Mouse (Mus musculus): Measurements from ENCODE around the gene Slc39a1.

DNA sequence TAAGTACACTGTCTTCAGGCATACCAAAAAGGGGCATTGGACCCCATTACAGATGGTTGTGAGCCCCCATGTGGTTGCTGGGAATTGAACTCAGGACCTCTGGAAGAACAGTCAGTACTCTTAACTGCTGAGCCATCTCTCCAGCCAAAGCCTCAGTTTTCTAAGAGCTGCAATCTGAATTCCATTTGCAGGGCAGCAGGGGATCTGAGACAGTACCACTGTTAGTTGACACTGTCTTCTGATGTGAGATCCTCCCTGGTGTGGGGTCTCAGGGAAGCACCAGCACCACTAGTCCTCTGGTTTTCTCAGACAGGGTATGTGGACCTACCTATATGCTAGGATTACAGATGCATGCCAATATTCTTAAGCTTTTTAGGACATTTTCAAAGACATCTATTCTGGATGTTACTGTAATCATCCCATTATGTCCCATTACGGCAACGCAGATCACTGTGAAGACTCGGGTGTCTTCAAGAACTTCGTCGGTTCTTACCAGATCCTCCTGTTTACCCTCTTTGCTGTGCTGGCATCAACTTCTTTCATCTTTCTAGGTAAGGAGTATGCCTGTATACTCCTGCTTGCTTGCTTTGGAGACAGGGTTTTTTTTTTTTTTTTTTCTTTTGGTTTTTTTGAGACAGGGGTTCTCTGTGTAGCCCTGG lies 37.9 kb upstream of the Slc39a1 start:
- TF ChIP-seq CHD2 (IDR thresholded peaks at IDR 0.05; ENCODE audit: low read depth, low read length) (no peak), HCFC1 (IDR thresholded peaks at IDR 0.05; ENCODE audit: borderline replicate concordance, insufficient read depth, low read length) (no peak), MAFK (IDR thresholded peaks at IDR 0.05; ENCODE audit: insufficient read depth, low read depth, low read length) (no peak), ZC3H11A (IDR thresholded peaks at IDR 0.05; ENCODE audit: borderline replicate concordance, low read depth, low read length) (no peak)

All from ES-E14 (cell line).